Mouse (Mus musculus): Measurements from ENCODE around the gene Mcrip2. TPM values are rescaled to one million over a fixed set of nuclear protein-coding genes. Genes with fewer than 3 reads are reported as not detected.
"Not testable (repeated sequence)": the region's sequence is repeated elsewhere in the genome, so short reads cannot be mapped to it uniquely, and the experiment has no call there.

The Mcrip2 gene
- polyA plus RNA-seq, 1 experiment from 2014 or later, result 7.3 TPM

- peak within 1 kb of the TSS; percentile 92 for H3K4me2 ChIP-seq (ENCODE audit: low read depth, low read length)
- no peaks in the 10 kb centered on the region for H3K9me3 ChIP-seq (replicated peaks; ENCODE audit: control insufficient read depth, low read length)
- no peaks in the 10 kb centered on the region for H3K27me3 ChIP-seq (ENCODE audit: control insufficient read depth, insufficient read depth, low read length)
- 0% methylated on average over 25 of the region's 25 CpGs for WGBS
- peak; percentile 96 for DNase-seq (ENCODE audit: low spot score)
- peak within 1 kb of the TSS; percentile 79 for H3K4me3 ChIP-seq (ENCODE audit: low read depth, low read length)
- ATAC-seq (replicated peaks; ENCODE audit: insufficient number of reproducible peaks, low FRiP score, low TSS enrichment, low read depth), result 0 out of 2 replicates have a peak, but pooled peaks have one; percentile 15
- peak within 1 kb of the TSS; percentile 76 for H3K9ac ChIP-seq (replicated peaks; ENCODE audit: low read length)
- H3K36me3 ChIP-seq (replicated peaks; ENCODE audit: control insufficient read depth, insufficient read depth, low read depth, low read length), result no peaks in the 10 kb centered on the region; the same call in 1 of the 2 replicates
- H3K4me1 ChIP-seq (ENCODE audit: control insufficient read depth, insufficient read depth, low read length), result no peaks in the 10 kb centered on the region
- peak within 1 kb of the TSS; percentile 78 for H3K27ac ChIP-seq (replicated peaks; ENCODE audit: low read depth, low read length)
Measured at GRCm38 (mm10) chr17:25874721-25875170, 6.2 kb upstream of the Mcrip2 start, which contains the start of gene Mettl26. Gene Mettl26, plus strand, starts transcription at chr17:25875074.

GRCm38 (mm10) chr17:25874148-25874720 lies 5.7 kb upstream of the Mcrip2 start:
- peak overlapping the region; percentile 35 for H3K4me2 ChIP-seq (ENCODE audit: low read depth, low read length)
- ATAC-seq (replicated peaks; ENCODE audit: insufficient number of reproducible peaks, low FRiP score, low TSS enrichment, low read depth) (no peak), DNase-seq (ENCODE audit: low spot score) (no peak)
- no peaks in the 10 kb centered on the region for H3K9me3 ChIP-seq (replicated peaks; ENCODE audit: control insufficient read depth, low read length)
- peak overlapping the region; percentile 79 for H3K4me3 ChIP-seq (ENCODE audit: low read depth, low read length)
- 6% methylated on average over 14 of the region's 14 CpGs for WGBS
- H3K27me3 ChIP-seq (ENCODE audit: control insufficient read depth, insufficient read depth, low read length), result no peaks in the 10 kb centered on the region
- H3K9ac ChIP-seq (replicated peaks; ENCODE audit: low read length), result peak overlapping the region; percentile 41
- H3K36me3 ChIP-seq (replicated peaks; ENCODE audit: control insufficient read depth, insufficient read depth, low read depth, low read length), result no peaks in the 10 kb centered on the region; the same call in 1 of the 2 replicates
- H3K4me1 ChIP-seq (ENCODE audit: control insufficient read depth, insufficient read depth, low read length), result no peaks in the 10 kb centered on the region
- H3K27ac ChIP-seq (replicated peaks; ENCODE audit: low read depth, low read length), result no peak overlapping the region

GRCm38 (mm10) chr17:25873405-25874147 lies 5.0 kb upstream of the Mcrip2 start:
- Histone ChIP-seq H3K27me3 (ENCODE audit: control insufficient read depth, insufficient read depth, low read length) (no peaks in the 10 kb centered on the region), H3K27ac (replicated peaks; ENCODE audit: low read depth, low read length) (no peak overlapping the region), H3K9me3 (replicated peaks; ENCODE audit: control insufficient read depth, low read length) (no peaks in the 10 kb centered on the region), H3K4me2 (ENCODE audit: low read depth, low read length) (no peak overlapping the region), H3K36me3 (replicated peaks; ENCODE audit: control insufficient read depth, insufficient read depth, low read depth, low read length) (no peaks in the 10 kb centered on the region; the same call in 1 of the 2 replicates), H3K9ac (replicated peaks; ENCODE audit: low read length) (no peak overlapping the region), H3K4me1 (ENCODE audit: control insufficient read depth, insufficient read depth, low read length) (no peaks in the 10 kb centered on the region), H3K4me3 (ENCODE audit: low read depth, low read length) (no peak overlapping the region)
- WGBS, result 67% methylated on average over 11 of the region's 11 CpGs
- ATAC-seq (replicated peaks; ENCODE audit: insufficient number of reproducible peaks, low FRiP score, low TSS enrichment, low read depth) (no peak), DNase-seq (ENCODE audit: low spot score) (no peak)

DNA sequence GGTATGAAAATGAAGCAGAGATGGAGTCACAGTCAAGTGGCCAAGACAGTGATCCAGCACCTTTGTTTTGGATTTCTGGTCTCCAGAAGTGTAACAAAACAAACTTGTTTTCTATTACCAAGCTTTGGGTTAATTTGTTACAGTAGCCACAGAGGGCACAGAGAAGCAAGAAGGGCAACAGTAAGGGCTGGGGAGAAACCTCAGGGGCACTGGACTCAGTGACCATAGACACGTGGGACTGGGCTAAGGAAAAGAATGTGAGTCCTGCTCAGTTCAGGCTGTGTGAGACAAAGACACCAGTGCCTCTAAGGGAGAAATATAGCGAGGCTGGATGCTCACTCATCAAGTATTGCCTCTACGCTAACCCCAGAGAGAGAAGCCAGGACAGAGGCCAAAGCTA lies 4.1 kb upstream of the Mcrip2 start:
- 77% methylated on average over 3 of the region's 3 CpGs for WGBS
- H3K4me3 ChIP-seq (ENCODE audit: low read depth, low read length), result no peak overlapping the region
- no peak overlapping the region for H3K27ac ChIP-seq (replicated peaks; ENCODE audit: low read depth, low read length)
- no peak for DNase-seq (ENCODE audit: low spot score)
- H3K9me3 ChIP-seq (replicated peaks; ENCODE audit: control insufficient read depth, low read length), result no peaks in the 10 kb centered on the region
- no peak overlapping the region for H3K9ac ChIP-seq (replicated peaks; ENCODE audit: low read length)
- H3K27me3 ChIP-seq (ENCODE audit: control insufficient read depth, insufficient read depth, low read length), result no peaks in the 10 kb centered on the region
- peaks cover 3% of the 10 kb centered on the region for H3K4me1 ChIP-seq (ENCODE audit: control insufficient read depth, insufficient read depth, low read length)
- no peak overlapping the region for H3K4me2 ChIP-seq (ENCODE audit: low read depth, low read length)
- no peaks in the 10 kb centered on the region for H3K36me3 ChIP-seq (replicated peaks; ENCODE audit: control insufficient read depth, insufficient read depth, low read depth, low read length)
- ATAC-seq (replicated peaks; ENCODE audit: insufficient number of reproducible peaks, low FRiP score, low TSS enrichment, low read depth), result no peak

- H3K4me1 ChIP-seq (ENCODE audit: control insufficient read depth, insufficient read depth, low read length); DNase-seq (ENCODE audit: low spot score); ATAC-seq (replicated peaks; ENCODE audit: insufficient number of reproducible peaks, low FRiP score, low TSS enrichment, low read depth); H3K27ac ChIP-seq (replicated peaks; ENCODE audit: low read depth, low read length); H3K27me3 ChIP-seq (ENCODE audit: control insufficient read depth, insufficient read depth, low read length); H3K36me3 ChIP-seq (replicated peaks; ENCODE audit: control insufficient read depth, insufficient read depth, low read depth, low read length); H3K4me3 ChIP-seq (ENCODE audit: low read depth, low read length); H3K4me2 ChIP-seq (ENCODE audit: low read depth, low read length); H3K9ac ChIP-seq (replicated peaks; ENCODE audit: low read length); H3K9me3 ChIP-seq (replicated peaks; ENCODE audit: control insufficient read depth, low read length): not testable (repeated sequence)
Measured at GRCm38 (mm10) chr17:25871566-25871965, 3.0 kb upstream of the Mcrip2 start.

DNA sequence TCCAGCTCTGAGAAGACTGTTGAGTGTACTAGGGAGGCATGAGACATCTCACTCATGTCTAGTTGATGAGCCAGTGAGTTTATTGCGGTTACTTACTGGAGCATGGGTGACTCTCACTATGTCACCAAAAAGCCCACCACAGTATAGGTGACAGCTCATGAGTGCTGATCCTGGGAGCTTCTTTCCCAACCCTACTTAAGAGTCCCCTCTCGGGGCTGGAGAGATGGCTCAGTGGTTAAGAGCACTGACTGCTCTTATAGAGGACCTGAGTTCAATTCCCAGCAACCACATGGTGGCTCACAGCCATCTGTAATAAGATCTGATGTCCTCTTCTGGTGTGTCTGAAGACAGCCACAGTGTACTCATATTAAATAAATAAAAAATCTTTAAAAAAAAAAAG lies 1.4 kb upstream of the Mcrip2 start:
- H3K4me1 ChIP-seq (ENCODE audit: control insufficient read depth, insufficient read depth, low read length), result peaks cover 6% of the 10 kb centered on the region
- no peak for ATAC-seq (replicated peaks; ENCODE audit: insufficient number of reproducible peaks, low FRiP score, low TSS enrichment, low read depth)
- DNase-seq (ENCODE audit: low spot score), result no peak

DNA sequence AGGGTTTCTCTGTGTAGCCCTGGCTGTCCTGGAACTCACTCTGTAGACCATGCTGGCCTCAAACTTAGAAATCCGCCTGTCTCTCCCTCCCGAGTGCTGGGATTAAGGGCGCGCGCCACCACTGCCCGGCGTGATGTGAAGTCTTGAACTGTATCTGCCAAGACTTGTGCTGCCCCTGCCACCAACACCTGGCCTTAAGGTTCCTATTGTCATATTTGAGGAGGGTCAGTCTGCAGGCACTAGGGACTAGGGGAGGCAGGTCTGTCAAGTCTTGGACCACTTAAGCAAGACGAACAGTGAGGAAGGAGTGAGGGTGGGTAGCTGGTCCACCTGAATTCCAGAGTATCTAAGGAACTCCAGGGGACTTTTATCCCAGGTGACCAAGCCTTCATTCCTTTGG lies 934 bp upstream of the Mcrip2 start:
- no peak for DNase-seq (ENCODE audit: low spot score)
- Histone ChIP-seq H3K4me1 (ENCODE audit: control insufficient read depth, insufficient read depth, low read length) (peaks cover 6% of the 10 kb centered on the region), H3K4me3 (ENCODE audit: low read depth, low read length) (no peak overlapping the region), H3K27me3 (ENCODE audit: control insufficient read depth, insufficient read depth, low read length) (no peaks in the 10 kb centered on the region), H3K9ac (replicated peaks; ENCODE audit: low read length) (no peak overlapping the region), H3K36me3 (replicated peaks; ENCODE audit: control insufficient read depth, insufficient read depth, low read depth, low read length) (no peaks in the 10 kb centered on the region), H3K9me3 (replicated peaks; ENCODE audit: control insufficient read depth, low read length) (no peaks in the 10 kb centered on the region), H3K27ac (replicated peaks; ENCODE audit: low read depth, low read length) (no peak overlapping the region), H3K4me2 (ENCODE audit: low read depth, low read length) (no peak overlapping the region)
- WGBS, result 89% methylated on average over 8 of the region's 8 CpGs
- no peak for ATAC-seq (replicated peaks; ENCODE audit: insufficient number of reproducible peaks, low FRiP score, low TSS enrichment, low read depth)

More for the DNA sequence above, 1.4 kb upstream of the Mcrip2 start:
- Histone ChIP-seq H3K4me2 (ENCODE audit: low read depth, low read length) (no peak overlapping the region), H3K36me3 (replicated peaks; ENCODE audit: control insufficient read depth, insufficient read depth, low read depth, low read length) (no peaks in the 10 kb centered on the region), H3K27me3 (ENCODE audit: control insufficient read depth, insufficient read depth, low read length) (no peaks in the 10 kb centered on the region), H3K9me3 (replicated peaks; ENCODE audit: control insufficient read depth, low read length) (no peaks in the 10 kb centered on the region), H3K4me3 (ENCODE audit: low read depth, low read length) (no peak overlapping the region), H3K27ac (replicated peaks; ENCODE audit: low read depth, low read length) (no peak overlapping the region), H3K9ac (replicated peaks; ENCODE audit: low read length) (no peak overlapping the region)
- 85% methylated on average over 2 of the region's 2 CpGs for WGBS
